Mouse (Mus musculus): ENCODE data around the gene Hdgf. TPM values are rescaled to one million over a fixed set of nuclear protein-coding genes. Genes with fewer than 3 reads are reported as not detected.

Gene Hdgf
- polyA plus RNA-seq, 1 experiment from 2014 or later: 229 TPM

- peaks cover 32% of the 10 kb centered on the region for H3K4me1 ChIP-seq (replicated peaks)
- 76% methylated on average over 5 of the region's 5 CpGs for WGBS
- H3K4me3 ChIP-seq: no peak overlapping the region
- peaks cover 88% of the 10 kb centered on the region for H3K36me3 ChIP-seq
- DNase-seq (ENCODE audit: low spot score): no peak
- no peak overlapping the region for H3K27ac ChIP-seq
- no peaks in the 10 kb centered on the region for H3K27me3 ChIP-seq (ENCODE audit: insufficient read depth, poor library complexity, severe bottlenecking)
- H3K9me3 ChIP-seq: no peaks in the 10 kb centered on the region
Observed at GRCm38 (mm10) chr3:87940611-87941010, 34.5 kb downstream of the Hdgf start.

- H3K27ac ChIP-seq: no peak overlapping the region
- H3K27me3 ChIP-seq (ENCODE audit: insufficient read depth, poor library complexity, severe bottlenecking): no peaks in the 10 kb centered on the region
- 99% methylated on average over 2 of the region's 2 CpGs for WGBS
- no peaks in the 10 kb centered on the region for H3K9me3 ChIP-seq
- no peak for DNase-seq (ENCODE audit: low spot score)
- no peak overlapping the region for H3K4me3 ChIP-seq
- H3K4me1 ChIP-seq (replicated peaks): peaks cover 42% of the 10 kb centered on the region
- H3K36me3 ChIP-seq: peaks cover 70% of the 10 kb centered on the region
Observed at GRCm38 (mm10) chr3:87942471-87942870, 36.4 kb downstream of the Hdgf start.

- DNase-seq (ENCODE audit: low spot score): no peak
- 86% methylated on average over 7 of the region's 7 CpGs for WGBS
- 0 out of 2 replicates have a peak overlapping the region, but pooled peaks have one; percentile 23 for H3K27ac ChIP-seq
Observed at GRCm38 (mm10) chr3:87943586-87943985, 37.5 kb downstream of the Hdgf start.

GRCm38 (mm10) chr3:87944838-87945600 lies 38.9 kb downstream of the Hdgf start:
- Histone ChIP-seq H3K4me3 (peak overlapping the region; percentile 75), H3K4me1 (replicated peaks) (peaks cover 68% of the 10 kb centered on the region), H3K27me3 (ENCODE audit: insufficient read depth, poor library complexity, severe bottlenecking) (no peaks in the 10 kb centered on the region), H3K36me3 (peaks cover 44% of the 10 kb centered on the region), H3K9me3 (no peaks in the 10 kb centered on the region), H3K27ac (peak overlapping the region; percentile 97)
- WGBS: 16% methylated on average over 4 of the region's 4 CpGs
- peak; percentile 43 for DNase-seq (ENCODE audit: low spot score)

More at GRCm38 (mm10) chr3:87943586-87943985, 37.5 kb downstream of the Hdgf start:
- Histone ChIP-seq H3K9me3 (no peaks in the 10 kb centered on the region), H3K27me3 (ENCODE audit: insufficient read depth, poor library complexity, severe bottlenecking) (no peaks in the 10 kb centered on the region), H3K4me1 (replicated peaks) (peaks cover 53% of the 10 kb centered on the region), H3K4me3 (no peak overlapping the region), H3K36me3 (peaks cover 59% of the 10 kb centered on the region)

- H3K9me3 ChIP-seq: no peaks in the 10 kb centered on the region
- peaks cover 35% of the 10 kb centered on the region for H3K36me3 ChIP-seq
- H3K27ac ChIP-seq: peak overlapping the region; percentile 97
- H3K27me3 ChIP-seq (ENCODE audit: insufficient read depth, poor library complexity, severe bottlenecking): no peaks in the 10 kb centered on the region
- H3K4me1 ChIP-seq (replicated peaks): peaks cover 77% of the 10 kb centered on the region
- DNase-seq (ENCODE audit: low spot score): peak; percentile 66
- 2% methylated on average over 12 of the region's 12 CpGs for WGBS
- H3K4me3 ChIP-seq: peak overlapping the region; percentile 75
Observed at GRCm38 (mm10) chr3:87945781-87946540, 39.8 kb downstream of the Hdgf start.

- H3K27me3 ChIP-seq (ENCODE audit: insufficient read depth, poor library complexity, severe bottlenecking): no peaks in the 10 kb centered on the region
- H3K9me3 ChIP-seq: no peaks in the 10 kb centered on the region
- H3K36me3 ChIP-seq: peaks cover 32% of the 10 kb centered on the region
- peak overlapping the region; percentile 97 for H3K27ac ChIP-seq
- peaks cover 82% of the 10 kb centered on the region for H3K4me1 ChIP-seq (replicated peaks)
- H3K4me3 ChIP-seq: peak overlapping the region; percentile 75
- no peak for DNase-seq (ENCODE audit: low spot score)
- 9% methylated on average over 1 of the region's 1 CpGs for WGBS
Observed at GRCm38 (mm10) chr3:87946541-87946860, 40.4 kb downstream of the Hdgf start.

- H3K36me3 ChIP-seq: peaks cover 32% of the 10 kb centered on the region
- no peaks in the 10 kb centered on the region for H3K27me3 ChIP-seq (ENCODE audit: insufficient read depth, poor library complexity, severe bottlenecking)
- no peak for DNase-seq (ENCODE audit: low spot score)
- peaks cover 90% of the 10 kb centered on the region for H3K4me1 ChIP-seq (replicated peaks)
- H3K9me3 ChIP-seq: no peaks in the 10 kb centered on the region
- peak overlapping the region; percentile 97 for H3K27ac ChIP-seq
- peak overlapping the region; percentile 75 for H3K4me3 ChIP-seq
- 1% methylated on average over 26 of the region's 26 CpGs for WGBS
Observed at GRCm38 (mm10) chr3:87947056-87947810, 41.1 kb downstream of the Hdgf start.

GRCm38 (mm10) chr3:87947811-87948199 lies 41.7 kb downstream of the Hdgf start:
- Histone ChIP-seq H3K27ac (peak overlapping the region; percentile 97), H3K9me3 (no peaks in the 10 kb centered on the region), H3K27me3 (ENCODE audit: insufficient read depth, poor library complexity, severe bottlenecking) (no peaks in the 10 kb centered on the region), H3K4me3 (peak overlapping the region; percentile 75), H3K36me3 (peaks cover 32% of the 10 kb centered on the region), H3K4me1 (replicated peaks) (peaks cover 95% of the 10 kb centered on the region)
- peak; percentile 92 for DNase-seq (ENCODE audit: low spot score)
- WGBS: under 1% methylated on average over 17 of the region's 17 CpGs

GRCm38 (mm10) chr3:87948378-87949265 lies 42.5 kb downstream of the Hdgf start, which contains the start of gene Crabp2:
Gene Crabp2 (plus strand): TSS chr3:87948666.
- H3K36me3 ChIP-seq: peaks cover 32% of the 10 kb centered on the region
- under 1% methylated on average over 35 of the region's 35 CpGs for WGBS
- H3K27ac ChIP-seq: peak within 1 kb of the TSS; percentile 97
- H3K9me3 ChIP-seq: no peaks in the 10 kb centered on the region
- peak; percentile 81 for DNase-seq (ENCODE audit: low spot score)
- H3K4me3 ChIP-seq: peak within 1 kb of the TSS; percentile 75
- peaks cover 100% of the 10 kb centered on the region for H3K4me1 ChIP-seq (replicated peaks)
- no peaks in the 10 kb centered on the region for H3K27me3 ChIP-seq (ENCODE audit: insufficient read depth, poor library complexity, severe bottlenecking)

GRCm38 (mm10) chr3:87949266-87949954 lies 43.3 kb downstream of the Hdgf start:
- peaks cover 33% of the 10 kb centered on the region for H3K36me3 ChIP-seq
- WGBS: under 1% methylated on average over 16 of the region's 16 CpGs
- H3K4me1 ChIP-seq (replicated peaks): peaks cover 93% of the 10 kb centered on the region
- peak overlapping the region; percentile 75 for H3K4me3 ChIP-seq
- H3K27ac ChIP-seq: peak overlapping the region; percentile 97
- no peaks in the 10 kb centered on the region for H3K27me3 ChIP-seq (ENCODE audit: insufficient read depth, poor library complexity, severe bottlenecking)
- no peaks in the 10 kb centered on the region for H3K9me3 ChIP-seq
- DNase-seq (ENCODE audit: low spot score): peak; percentile 41

GRCm38 (mm10) chr3:87949955-87950515 lies 43.9 kb downstream of the Hdgf start:
- peak overlapping the region; percentile 75 for H3K4me3 ChIP-seq
- H3K4me1 ChIP-seq (replicated peaks): peaks cover 87% of the 10 kb centered on the region
- no peaks in the 10 kb centered on the region for H3K27me3 ChIP-seq (ENCODE audit: insufficient read depth, poor library complexity, severe bottlenecking)
- peaks cover 37% of the 10 kb centered on the region for H3K36me3 ChIP-seq
- H3K9me3 ChIP-seq: no peaks in the 10 kb centered on the region
- peak overlapping the region; percentile 97 for H3K27ac ChIP-seq
- DNase-seq (ENCODE audit: low spot score): peak; percentile 71
- WGBS: 2% methylated on average over 13 of the region's 13 CpGs

Measured in hindbrain, embryonic 10.5 days (tissue).